Mouse (Mus musculus): Measurements from ENCODE around the gene Fzd2.

GRCm38 (mm10) chr11:102558704-102559103 lies 45.5 kb upstream of the Fzd2 start:
- no peak for TF ChIP-seq CTCF (conservative IDR thresholded peaks at IDR 0.05; ENCODE audit: low read length)
- TF ChIP-seq POU5F1 (IDR thresholded peaks at IDR 0.05; ENCODE audit: borderline replicate concordance, low read length): no peak
- TF ChIP-seq NANOG (IDR thresholded peaks at IDR 0.05; ENCODE audit: borderline replicate concordance, low read length): no peak

All from E14TG2a.4 (cell line).